Mouse (Mus musculus): ENCODE data around the gene Dusp8. TPM values are rescaled to one million over a fixed set of nuclear protein-coding genes. Genes with fewer than 3 reads are reported as not detected.
A peak's percentile ranks its signal among the peaks of the same experiment; 100 is the strongest.

Gene Dusp8
- polyA plus RNA-seq, 1 experiment: 7.5 TPM

GRCm38 (mm10) chr7:142089648-142090447 lies 5.8 kb downstream of the Dusp8 start:
- no peak for TF ChIP-seq CTCF (IDR thresholded peaks at IDR 0.05; ENCODE audit: control insufficient read depth, insufficient read depth, low read length)
- no peak for TF ChIP-seq POLR2A (IDR thresholded peaks at IDR 0.05; ENCODE audit: borderline replicate concordance, control insufficient read depth, low read depth, low read length)
- peaks cover 9% of the 10 kb centered on the region; the same call in 1 of the 2 replicates for H3K4me1 ChIP-seq (ENCODE audit: control insufficient read depth, insufficient read depth, low read length)
- 81% methylated on average over 17 of the region's 17 CpGs for WGBS
- no peak overlapping the region for H3K4me3 ChIP-seq (replicated peaks; ENCODE audit: control insufficient read depth, low read depth, low read length)
- H3K27ac ChIP-seq (ENCODE audit: control insufficient read depth, insufficient read depth, low read depth, low read length, poor library complexity): no peak overlapping the region

GRCm38 (mm10) chr7:142088886-142089285 lies 6.8 kb downstream of the Dusp8 start:
- no peak for TF ChIP-seq CTCF (IDR thresholded peaks at IDR 0.05; ENCODE audit: control insufficient read depth, insufficient read depth, low read length)
- TF ChIP-seq POLR2A (IDR thresholded peaks at IDR 0.05; ENCODE audit: borderline replicate concordance, control insufficient read depth, low read depth, low read length): no peak
- H3K27ac ChIP-seq (ENCODE audit: control insufficient read depth, insufficient read depth, low read depth, low read length, poor library complexity): peak overlapping the region; percentile 6; the same call in 1 of the 2 replicates
- peaks cover 9% of the 10 kb centered on the region; the same call in 1 of the 2 replicates for H3K4me1 ChIP-seq (ENCODE audit: control insufficient read depth, insufficient read depth, low read length)
- no peak overlapping the region for H3K4me3 ChIP-seq (replicated peaks; ENCODE audit: control insufficient read depth, low read depth, low read length)
- 16% methylated on average over 5 of the region's 5 CpGs for WGBS

GRCm38 (mm10) chr7:142087069-142087652 lies 8.5 kb downstream of the Dusp8 start:
- Histone ChIP-seq H3K4me1 (ENCODE audit: control insufficient read depth, insufficient read depth, low read length) (peaks cover 9% of the 10 kb centered on the region; the same call in 1 of the 2 replicates), H3K27ac (ENCODE audit: control insufficient read depth, insufficient read depth, low read depth, low read length, poor library complexity) (peak overlapping the region; percentile 88), H3K4me3 (replicated peaks; ENCODE audit: control insufficient read depth, low read depth, low read length) (no peak overlapping the region)
- no peak for TF ChIP-seq CTCF (IDR thresholded peaks at IDR 0.05; ENCODE audit: control insufficient read depth, insufficient read depth, low read length)
- TF ChIP-seq POLR2A (IDR thresholded peaks at IDR 0.05; ENCODE audit: borderline replicate concordance, control insufficient read depth, low read depth, low read length): no peak
- 78% methylated on average over 1 of the region's 1 CpGs for WGBS

- no peak for TF ChIP-seq CTCF (IDR thresholded peaks at IDR 0.05; ENCODE audit: control insufficient read depth, insufficient read depth, low read length)
- TF ChIP-seq POLR2A (IDR thresholded peaks at IDR 0.05; ENCODE audit: borderline replicate concordance, control insufficient read depth, low read depth, low read length): no peak
- Histone ChIP-seq H3K4me3 (replicated peaks; ENCODE audit: control insufficient read depth, low read depth, low read length) (no peak overlapping the region), H3K27ac (ENCODE audit: control insufficient read depth, insufficient read depth, low read depth, low read length, poor library complexity) (peak overlapping the region; percentile 83), H3K4me1 (ENCODE audit: control insufficient read depth, insufficient read depth, low read length) (peaks cover 9% of the 10 kb centered on the region; the same call in 1 of the 2 replicates)
- 75% methylated on average over 4 of the region's 4 CpGs for WGBS
These were observed 9.3 kb downstream of the Dusp8 start for GRCm38 (mm10) chr7:142086159-142086905.

- Histone ChIP-seq H3K4me1 (ENCODE audit: control insufficient read depth, insufficient read depth, low read length) (peaks cover 9% of the 10 kb centered on the region; the same call in 1 of the 2 replicates), H3K4me3 (replicated peaks; ENCODE audit: control insufficient read depth, low read depth, low read length) (no peak overlapping the region), H3K27ac (ENCODE audit: control insufficient read depth, insufficient read depth, low read depth, low read length, poor library complexity) (no peak overlapping the region)
- 63% methylated on average over 3 of the region's 3 CpGs for WGBS
- TF ChIP-seq POLR2A (IDR thresholded peaks at IDR 0.05; ENCODE audit: borderline replicate concordance, control insufficient read depth, low read depth, low read length): no peak
- no peak for TF ChIP-seq CTCF (IDR thresholded peaks at IDR 0.05; ENCODE audit: control insufficient read depth, insufficient read depth, low read length)
These were observed 10.8 kb downstream of the Dusp8 start for GRCm38 (mm10) chr7:142084820-142085219.

GRCm38 (mm10) chr7:142084395-142084794 lies 11.2 kb downstream of the Dusp8 start:
- Histone ChIP-seq H3K4me3 (replicated peaks; ENCODE audit: control insufficient read depth, low read depth, low read length) (no peak overlapping the region), H3K27ac (ENCODE audit: control insufficient read depth, insufficient read depth, low read depth, low read length, poor library complexity) (no peak overlapping the region), H3K4me1 (ENCODE audit: control insufficient read depth, insufficient read depth, low read length) (peaks cover 9% of the 10 kb centered on the region; the same call in 1 of the 2 replicates)
- TF ChIP-seq CTCF (IDR thresholded peaks at IDR 0.05; ENCODE audit: control insufficient read depth, insufficient read depth, low read length) (no peak), POLR2A (IDR thresholded peaks at IDR 0.05; ENCODE audit: borderline replicate concordance, control insufficient read depth, low read depth, low read length) (0 out of 2 replicates have a peak, but pooled peaks have one; percentile 10)
- 44% methylated on average over 5 of the region's 5 CpGs for WGBS

- Histone ChIP-seq H3K4me3 (replicated peaks; ENCODE audit: control insufficient read depth, low read depth, low read length) (no peak overlapping the region), H3K27ac (ENCODE audit: control insufficient read depth, insufficient read depth, low read depth, low read length, poor library complexity) (no peak overlapping the region), H3K4me1 (ENCODE audit: control insufficient read depth, insufficient read depth, low read length) (peaks cover 9% of the 10 kb centered on the region; the same call in 1 of the 2 replicates)
- WGBS: 45% methylated on average over 12 of the region's 12 CpGs
- no peak for TF ChIP-seq POLR2A (IDR thresholded peaks at IDR 0.05; ENCODE audit: borderline replicate concordance, control insufficient read depth, low read depth, low read length)
- no peak for TF ChIP-seq CTCF (IDR thresholded peaks at IDR 0.05; ENCODE audit: control insufficient read depth, insufficient read depth, low read length)
These were observed 11.9 kb downstream of the Dusp8 start for GRCm38 (mm10) chr7:142083588-142084317.
